Mouse (Mus musculus): ENCODE measurements around the gene Scrn1. TPM values are rescaled to one million over a fixed set of nuclear protein-coding genes. Genes with fewer than 3 reads are reported as not detected.

Gene Scrn1
- polyA plus RNA-seq (2012; ENCODE audit: insufficient read depth, insufficient read length, low replicate concordance, missing spikeins), result not detected in 2 replicates

DNA sequence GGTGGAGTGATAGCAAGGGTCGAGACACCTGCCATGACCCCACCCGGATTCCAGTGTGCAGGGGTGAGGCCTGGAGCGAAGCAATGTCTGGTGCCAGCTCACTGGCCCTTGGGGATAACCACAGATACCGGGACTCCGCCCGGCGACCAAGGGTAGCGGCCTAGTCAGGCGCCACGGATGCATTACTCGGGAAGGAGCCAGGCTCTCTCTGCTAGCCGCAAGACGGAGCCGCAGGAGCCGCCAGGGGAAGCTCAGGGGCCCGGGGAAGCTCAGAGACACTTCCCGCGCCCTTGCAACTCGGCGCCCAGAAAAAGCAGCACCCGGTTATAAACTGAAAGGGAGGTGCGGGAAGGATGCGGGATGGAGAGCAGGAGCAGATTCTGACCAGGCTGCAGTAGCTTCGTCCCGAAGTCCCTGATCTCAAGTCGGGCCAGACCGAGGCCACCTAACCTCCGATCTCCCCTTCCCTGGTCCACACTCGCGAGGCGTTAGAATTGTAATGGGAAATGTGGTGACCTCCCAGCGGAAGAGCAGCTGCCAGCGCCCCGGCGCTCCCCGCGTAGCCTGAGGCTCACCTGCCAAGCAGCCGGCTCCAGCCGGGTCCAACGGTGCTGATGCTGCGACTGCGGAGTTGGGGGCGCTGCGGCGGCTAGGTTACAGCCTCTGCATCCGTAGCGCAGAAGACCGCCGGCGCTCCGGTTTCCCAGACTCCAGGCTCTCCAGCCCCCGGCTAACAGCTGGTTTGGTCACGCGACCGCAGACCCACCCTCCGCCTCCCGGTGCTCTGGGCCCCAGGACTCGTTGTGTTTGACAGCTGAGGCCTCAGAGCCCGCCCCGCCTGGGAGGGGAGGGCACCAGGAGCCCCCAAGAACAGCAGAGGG, at the start of gene Scrn1:
TSS of gene Scrn1 (minus strand) at position 825 of the 881 bp plus-strand sequence.
- WGBS, result under 1% methylated on average over 60 of the region's 60 CpGs
- peaks cover 13% of the 10 kb centered on the region for H3K4me1 ChIP-seq (ENCODE audit: control insufficient read depth, insufficient read depth, low read length)
- TF ChIP-seq POLR2A (IDR thresholded peaks at IDR 0.05; ENCODE audit: insufficient read depth, low read depth, low read length) (peak; percentile 67), CTCF (IDR thresholded peaks at IDR 0.05; ENCODE audit: insufficient read depth, low read depth, low read length) (no peak)
- H3K4me3 ChIP-seq (ENCODE audit: insufficient read depth, low read depth, low read length), result peak within 1 kb of the TSS; percentile 56
- peak within 1 kb of the TSS; percentile 77 for H3K27ac ChIP-seq (ENCODE audit: insufficient read depth, low read depth, low read length)

DNA sequence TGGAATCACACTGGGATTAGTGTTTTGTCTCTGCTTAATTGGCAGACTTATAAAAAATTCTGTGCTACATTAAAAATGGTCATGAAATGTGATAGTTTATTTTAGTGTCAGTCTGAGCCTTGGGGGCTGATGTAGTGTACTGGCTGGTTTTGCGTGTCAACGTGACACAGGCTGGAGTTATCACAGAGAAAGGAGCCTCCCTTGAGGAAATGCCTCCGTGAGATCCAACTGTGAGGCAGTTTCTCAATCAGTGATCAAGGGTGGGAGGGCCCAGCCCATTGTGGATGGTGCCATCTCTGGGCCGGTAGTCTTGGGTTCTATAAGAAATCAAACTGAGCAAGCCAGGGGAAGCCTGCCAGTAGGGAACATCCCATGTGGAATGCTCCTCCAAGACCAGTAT, 40.0 kb upstream of the Scrn1 start:
- Histone ChIP-seq H3K4me3 (ENCODE audit: insufficient read depth, low read depth, low read length) (no peak overlapping the region), H3K4me1 (ENCODE audit: control insufficient read depth, insufficient read depth, low read length) (peaks cover 3% of the 10 kb centered on the region), H3K27ac (ENCODE audit: insufficient read depth, low read depth, low read length) (no peak overlapping the region)
- 38% methylated on average over 4 of the region's 4 CpGs for WGBS
- TF ChIP-seq CTCF (IDR thresholded peaks at IDR 0.05; ENCODE audit: insufficient read depth, low read depth, low read length) (no peak), POLR2A (IDR thresholded peaks at IDR 0.05; ENCODE audit: insufficient read depth, low read depth, low read length) (no peak)

DNA sequence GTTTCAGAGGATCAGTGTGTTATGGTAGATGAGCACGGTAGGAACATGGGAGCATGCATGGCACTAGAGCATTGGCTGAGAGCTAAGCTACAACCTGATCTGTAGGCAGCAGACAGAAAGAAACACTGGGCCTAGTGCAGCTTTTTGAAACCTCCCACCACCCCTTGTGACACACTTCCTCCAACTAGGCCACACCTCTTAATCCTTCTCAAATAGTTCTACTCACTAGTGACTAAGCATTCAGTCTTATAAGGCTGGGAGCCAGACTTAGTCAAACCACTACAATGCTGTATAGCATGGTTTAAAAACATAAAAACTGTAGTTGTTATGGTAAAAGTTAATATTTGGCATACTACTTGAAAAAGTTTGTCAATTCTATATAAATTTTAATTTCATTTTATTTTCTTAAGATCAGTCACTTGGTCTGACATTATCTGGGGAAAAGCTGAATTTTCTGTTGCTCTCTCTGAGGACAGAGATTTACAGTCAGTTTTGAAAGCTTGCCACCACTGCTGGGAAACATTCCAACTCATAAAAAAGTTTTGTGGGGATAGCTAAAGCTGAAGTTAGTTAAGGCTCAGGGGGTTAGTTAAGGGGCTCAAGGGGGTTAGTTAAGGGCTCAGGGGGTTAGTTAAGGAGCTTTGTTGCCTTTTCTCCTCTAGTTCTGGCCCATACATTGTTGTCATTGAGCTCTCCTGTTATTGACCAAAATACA, 37.9 kb upstream of the Scrn1 start:
- TF ChIP-seq CTCF (IDR thresholded peaks at IDR 0.05; ENCODE audit: insufficient read depth, low read depth, low read length), result no peak
- TF ChIP-seq POLR2A (IDR thresholded peaks at IDR 0.05; ENCODE audit: insufficient read depth, low read depth, low read length), result no peak
- Histone ChIP-seq H3K4me3 (ENCODE audit: insufficient read depth, low read depth, low read length) (no peak overlapping the region), H3K4me1 (ENCODE audit: control insufficient read depth, insufficient read depth, low read length) (peaks cover 3% of the 10 kb centered on the region), H3K27ac (ENCODE audit: insufficient read depth, low read depth, low read length) (no peak overlapping the region)
- 97% methylated on average over 1 of the region's 1 CpGs for WGBS

DNA sequence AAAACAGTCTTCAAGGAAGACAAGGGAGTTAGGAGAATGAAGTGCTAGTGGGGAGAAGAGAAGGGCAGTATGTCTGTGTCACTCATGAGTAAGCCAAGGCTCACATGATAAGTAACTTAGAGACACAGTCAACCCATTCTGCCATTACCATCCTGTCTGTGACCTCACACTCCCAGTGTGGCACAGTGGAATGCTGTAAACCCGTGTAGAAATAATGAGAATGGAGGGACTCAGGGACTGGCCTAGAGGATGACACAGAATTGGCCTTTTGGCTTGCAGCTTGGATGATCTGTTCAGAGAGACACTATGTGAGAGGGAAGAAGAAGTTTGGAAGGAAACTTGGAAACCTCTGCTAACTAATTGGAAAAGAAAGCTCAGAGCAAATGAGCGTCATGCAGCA, 36.6 kb upstream of the Scrn1 start:
- Histone ChIP-seq H3K4me3 (ENCODE audit: insufficient read depth, low read depth, low read length) (no peak overlapping the region), H3K4me1 (ENCODE audit: control insufficient read depth, insufficient read depth, low read length) (peaks cover 3% of the 10 kb centered on the region), H3K27ac (ENCODE audit: insufficient read depth, low read depth, low read length) (no peak overlapping the region)
- TF ChIP-seq CTCF (IDR thresholded peaks at IDR 0.05; ENCODE audit: insufficient read depth, low read depth, low read length), result no peak
- no peak for TF ChIP-seq POLR2A (IDR thresholded peaks at IDR 0.05; ENCODE audit: insufficient read depth, low read depth, low read length)
- 77% methylated on average over 2 of the region's 2 CpGs for WGBS

DNA sequence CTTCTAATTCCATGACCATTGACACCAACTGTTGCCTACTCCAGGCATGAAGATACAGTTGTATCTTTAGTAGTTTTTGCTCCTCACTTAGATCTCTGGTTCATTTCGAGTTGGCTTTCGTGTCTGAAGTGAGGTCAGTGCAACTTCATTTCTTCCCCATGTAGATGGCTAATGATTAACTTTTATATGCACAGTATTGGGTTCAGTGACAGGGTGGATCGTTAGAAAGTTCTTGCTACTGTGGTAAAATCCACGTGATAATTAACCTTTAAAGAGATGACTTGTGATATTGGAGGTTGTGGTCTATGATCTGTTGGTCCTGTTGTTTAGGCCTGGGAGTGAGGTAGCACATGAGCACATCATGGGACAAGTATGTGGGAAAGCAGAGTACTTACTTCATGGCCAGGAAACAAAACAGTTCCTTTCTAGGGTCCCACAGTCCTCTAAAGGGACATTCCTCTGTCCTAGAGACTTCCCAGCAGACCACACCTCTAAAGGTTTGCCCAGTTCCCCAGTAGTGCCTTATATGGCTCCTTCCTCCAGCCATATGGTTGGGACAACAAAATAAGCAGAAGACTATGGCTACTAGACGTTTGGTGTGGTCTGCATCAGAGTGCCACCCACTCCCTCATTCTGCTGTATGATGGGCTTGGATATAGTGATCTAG, 34.5 kb upstream of the Scrn1 start:
- no peak for TF ChIP-seq POLR2A (IDR thresholded peaks at IDR 0.05; ENCODE audit: insufficient read depth, low read depth, low read length)
- no peak for TF ChIP-seq CTCF (IDR thresholded peaks at IDR 0.05; ENCODE audit: insufficient read depth, low read depth, low read length)
- Histone ChIP-seq H3K4me1 (ENCODE audit: control insufficient read depth, insufficient read depth, low read length) (peaks cover 4% of the 10 kb centered on the region; the same call in 1 of the 2 replicates), H3K4me3 (ENCODE audit: insufficient read depth, low read depth, low read length) (no peak overlapping the region), H3K27ac (ENCODE audit: insufficient read depth, low read depth, low read length) (no peak overlapping the region)
- 88% methylated on average over 5 of the region's 5 CpGs for WGBS

DNA sequence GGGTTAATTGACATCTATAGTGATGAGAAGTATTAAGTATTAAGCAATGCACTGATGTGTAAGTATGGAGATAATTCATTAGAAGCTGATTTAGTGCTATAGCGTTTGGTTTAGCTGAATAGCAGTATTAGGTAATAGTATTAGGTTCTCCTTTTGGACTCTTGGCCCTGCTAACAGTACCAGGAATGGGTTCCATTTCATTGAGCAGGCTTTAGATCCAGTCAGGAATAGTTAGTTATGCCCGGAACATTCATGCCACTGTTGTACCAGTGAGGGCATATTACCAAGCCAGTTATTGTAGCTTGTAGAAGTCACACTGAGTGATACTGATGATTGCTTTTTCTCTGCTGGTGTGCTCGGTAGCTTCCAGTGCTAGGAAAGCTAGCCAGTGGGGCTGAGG, 31.4 kb upstream of the Scrn1 start:
- Histone ChIP-seq H3K4me1 (ENCODE audit: control insufficient read depth, insufficient read depth, low read length) (peaks cover 4% of the 10 kb centered on the region; the same call in 1 of the 2 replicates), H3K27ac (ENCODE audit: insufficient read depth, low read depth, low read length) (no peak overlapping the region), H3K4me3 (ENCODE audit: insufficient read depth, low read depth, low read length) (no peak overlapping the region)
- 81% methylated on average over 3 of the region's 3 CpGs for WGBS
- no peak for TF ChIP-seq CTCF (IDR thresholded peaks at IDR 0.05; ENCODE audit: insufficient read depth, low read depth, low read length)
- no peak for TF ChIP-seq POLR2A (IDR thresholded peaks at IDR 0.05; ENCODE audit: insufficient read depth, low read depth, low read length)

DNA sequence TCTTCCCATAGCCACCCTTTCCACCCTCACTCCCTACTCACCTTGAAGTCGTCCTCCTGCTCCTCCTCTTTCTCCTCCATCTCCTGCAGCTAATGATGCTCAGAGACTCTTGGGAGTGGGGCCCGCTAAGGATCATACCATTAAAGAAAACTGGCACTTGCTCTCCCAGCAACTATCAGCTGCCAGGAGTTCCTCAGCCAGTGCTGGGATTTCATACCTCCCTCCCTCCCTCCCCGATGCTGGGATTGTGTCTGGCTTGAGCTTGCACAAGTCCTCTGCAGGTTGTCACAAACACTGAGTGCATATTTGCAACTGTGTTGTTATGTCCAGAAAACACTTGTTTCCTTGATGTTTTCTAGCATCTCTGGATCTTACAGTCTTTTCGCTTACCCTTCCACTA, 30.9 kb upstream of the Scrn1 start, which contains the start of gene Fkbp14:
TSS of gene Fkbp14 (minus strand) at position 101 of the 400 bp plus-strand sequence.
- H3K27ac ChIP-seq (ENCODE audit: insufficient read depth, low read depth, low read length), result no peak within 1 kb of the TSS
- H3K4me1 ChIP-seq (ENCODE audit: control insufficient read depth, insufficient read depth, low read length), result peaks cover 4% of the 10 kb centered on the region; the same call in 1 of the 2 replicates
- 63% methylated on average over 4 of the region's 4 CpGs for WGBS
- TF ChIP-seq POLR2A (IDR thresholded peaks at IDR 0.05; ENCODE audit: insufficient read depth, low read depth, low read length) (no peak), CTCF (IDR thresholded peaks at IDR 0.05; ENCODE audit: insufficient read depth, low read depth, low read length) (no peak)
- no peak within 1 kb of the TSS for H3K4me3 ChIP-seq (ENCODE audit: insufficient read depth, low read depth, low read length)

DNA sequence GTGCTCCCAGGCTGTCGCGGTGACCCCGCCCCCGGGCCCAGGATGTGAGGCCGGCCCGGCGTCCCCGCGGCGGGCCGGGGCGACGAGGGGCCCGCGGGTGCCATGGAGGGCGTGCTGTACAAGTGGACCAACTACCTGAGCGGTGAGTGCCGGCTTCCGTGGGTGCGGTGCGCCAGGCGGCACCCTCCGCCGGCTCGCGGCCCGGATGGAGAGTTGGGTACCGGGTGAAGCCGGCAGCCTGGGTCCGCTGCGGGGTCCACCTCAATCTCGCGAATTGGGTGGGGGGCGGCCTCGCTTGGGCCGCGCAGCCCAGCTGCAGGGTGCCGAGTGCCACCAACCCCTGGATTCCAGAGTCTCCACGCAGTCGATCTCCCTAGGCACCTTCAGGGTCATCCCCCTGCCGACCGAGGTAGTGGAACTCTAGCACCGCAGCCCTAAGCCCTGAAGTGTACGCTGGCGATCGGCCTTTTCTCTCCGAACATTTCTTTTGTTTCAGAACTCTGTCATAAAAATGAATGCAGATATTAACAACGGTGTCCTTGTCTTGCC, 29.1 kb upstream of the Scrn1 start:
- peak overlapping the region; percentile 86 for H3K4me3 ChIP-seq (ENCODE audit: insufficient read depth, low read depth, low read length)
- no peak overlapping the region for H3K27ac ChIP-seq (ENCODE audit: insufficient read depth, low read depth, low read length)
- H3K4me1 ChIP-seq (ENCODE audit: control insufficient read depth, insufficient read depth, low read length), result peaks cover 4% of the 10 kb centered on the region; the same call in 1 of the 2 replicates
- 1% methylated on average over 48 of the region's 48 CpGs for WGBS
- TF ChIP-seq POLR2A (IDR thresholded peaks at IDR 0.05; ENCODE audit: insufficient read depth, low read depth, low read length), result no peak
- TF ChIP-seq CTCF (IDR thresholded peaks at IDR 0.05; ENCODE audit: insufficient read depth, low read depth, low read length), result no peak
